Mouse (Mus musculus) gastrocnemius, adult 2 months (tissue): Measurements from ENCODE around the gene Dok5. TPM values are rescaled to one million over a fixed set of nuclear protein-coding genes. Genes with fewer than 3 reads are reported as not detected.

Experiments used
- DNase-seq: peaks from one replicate; pipeline ENCODE4 v3.0.0; 2022
- H3K27ac ChIP-seq: fragments of 200-600 bp; 2 replicates; pipeline ENCODE4 v1.8.1; 2022; ENCODE audit warnings: mild to moderate bottlenecking
- H3K4me3 ChIP-seq: fragments of 200-600 bp; 2 replicates; pipeline ENCODE4 v1.8.1; 2022; ENCODE audit warnings: mild to moderate bottlenecking, moderate library complexity
- CTCF ChIP-seq: fragments of 200-600 bp; IDR thresholded peaks from 2 replicates; pipeline ENCODE4 v1.8.1; 2022; ENCODE audit warnings: antibody characterized with exemption, mild to moderate bottlenecking, moderate library complexity
- intact Hi-C: fragments of 180-260 bp; cut with DNase I; formaldehyde crosslinking; loops from one replicate; pipeline ENCODE4 v1.15.1; 2025
- total RNA-seq, 2 experiments: library from RNA; stranded (reverse); gene quantifications; 2 replicates each; pipeline ENCODE4 v1.2.3; 2021

Dok5 gene
- total RNA-seq, 2 experiments from 2014 or later = 2.9 to 3.8 TPM

GRCm38 (mm10) chr2:170780010-170780750 is 48.6 kb downstream of the Dok5 start:
- no peak for TF ChIP-seq CTCF
- no peak for DNase-seq
- H3K4me3 ChIP-seq = no peak overlapping the region
- intact Hi-C loops = no loop called here
- no peak overlapping the region for H3K27ac ChIP-seq

- intact Hi-C loops = no loop called here
- Histone ChIP-seq H3K27ac (no peak overlapping the region), H3K4me3 (no peak overlapping the region)
- TF ChIP-seq CTCF = no peak
- no peak for DNase-seq
Observed at GRCm38 (mm10) chr2:170788101-170788500, 56.5 kb downstream of the Dok5 start.

- TF ChIP-seq CTCF = no peak
- DNase-seq = no peak
- intact Hi-C loops = no loop called here
- H3K4me3 ChIP-seq = no peak overlapping the region
- H3K27ac ChIP-seq = no peak overlapping the region
Observed at GRCm38 (mm10) chr2:170791332-170792017, 59.9 kb downstream of the Dok5 start.

- TF ChIP-seq CTCF = peak; percentile 23; the same call in 1 of the 2 replicates
- intact Hi-C loops = no loop called here
Observed at GRCm38 (mm10) chr2:170795242-170795641, 63.6 kb downstream of the Dok5 start.

DNA sequence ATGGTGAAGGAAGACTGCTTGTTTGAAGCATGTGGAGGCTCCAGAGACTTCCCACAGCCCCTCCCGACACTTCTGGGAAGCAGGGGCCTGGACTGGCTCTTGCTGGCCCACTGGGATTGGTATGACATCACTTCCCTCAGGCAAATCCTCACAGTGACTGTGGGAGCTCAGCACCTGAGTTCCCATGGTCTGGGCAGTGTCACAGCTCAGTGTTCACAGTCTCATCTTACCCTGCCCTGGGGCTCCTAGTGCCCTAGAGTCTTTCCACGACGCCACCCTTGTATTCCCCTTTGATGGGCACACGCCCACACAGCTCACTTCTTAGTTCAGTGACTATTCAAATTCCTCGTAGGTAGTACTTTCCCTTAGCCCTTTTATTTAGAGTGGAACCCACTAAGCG is 71.4 kb downstream of the Dok5 start:
- DNase-seq = no peak

More at GRCm38 (mm10) chr2:170795242-170795641, 63.6 kb downstream of the Dok5 start:
- H3K27ac ChIP-seq = no peak overlapping the region
- DNase-seq = no peak
- H3K4me3 ChIP-seq = no peak overlapping the region

DNA sequence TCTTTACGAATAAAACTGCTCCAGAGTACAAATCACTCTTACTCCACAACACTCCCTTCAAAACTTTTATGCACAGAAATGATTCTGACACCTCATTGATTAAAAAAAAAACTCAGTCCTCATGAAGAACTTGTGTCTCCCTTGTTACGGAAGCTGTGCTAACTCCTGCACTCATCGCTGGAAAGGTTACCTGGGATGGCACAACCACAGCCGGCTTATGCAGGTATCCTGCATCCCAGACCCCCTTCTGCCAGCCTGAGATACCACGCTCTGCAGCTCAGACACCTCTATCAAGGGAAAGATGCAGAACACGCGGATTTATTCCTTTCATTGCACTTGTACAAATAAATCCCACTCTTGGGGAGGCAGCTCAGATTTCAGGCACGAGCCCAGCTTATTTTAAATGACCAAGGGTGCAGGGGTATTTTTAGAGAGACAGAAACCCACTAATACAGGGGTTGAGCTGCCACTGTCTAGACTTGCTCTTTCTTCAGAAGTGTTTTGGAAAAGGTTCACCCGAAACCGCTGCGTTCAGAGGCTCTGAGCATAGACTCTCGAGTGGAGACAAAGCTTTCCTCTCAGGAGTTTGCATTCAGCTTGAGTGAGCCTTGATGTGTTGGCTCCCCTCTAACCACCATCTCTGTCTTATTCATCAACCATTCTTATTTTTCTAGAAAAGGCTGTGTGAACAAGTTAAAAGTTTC is 76.1 kb downstream of the Dok5 start:
- intact Hi-C loops = no loop called here
- TF ChIP-seq CTCF = no peak
- H3K27ac ChIP-seq = no peak overlapping the region
- H3K4me3 ChIP-seq = no peak overlapping the region
- DNase-seq = no peak

More for the DNA sequence above, 71.4 kb downstream of the Dok5 start:
- TF ChIP-seq CTCF = no peak
- no peak overlapping the region for H3K27ac ChIP-seq
- intact Hi-C loops = no loop called here
- H3K4me3 ChIP-seq = no peak overlapping the region

DNA sequence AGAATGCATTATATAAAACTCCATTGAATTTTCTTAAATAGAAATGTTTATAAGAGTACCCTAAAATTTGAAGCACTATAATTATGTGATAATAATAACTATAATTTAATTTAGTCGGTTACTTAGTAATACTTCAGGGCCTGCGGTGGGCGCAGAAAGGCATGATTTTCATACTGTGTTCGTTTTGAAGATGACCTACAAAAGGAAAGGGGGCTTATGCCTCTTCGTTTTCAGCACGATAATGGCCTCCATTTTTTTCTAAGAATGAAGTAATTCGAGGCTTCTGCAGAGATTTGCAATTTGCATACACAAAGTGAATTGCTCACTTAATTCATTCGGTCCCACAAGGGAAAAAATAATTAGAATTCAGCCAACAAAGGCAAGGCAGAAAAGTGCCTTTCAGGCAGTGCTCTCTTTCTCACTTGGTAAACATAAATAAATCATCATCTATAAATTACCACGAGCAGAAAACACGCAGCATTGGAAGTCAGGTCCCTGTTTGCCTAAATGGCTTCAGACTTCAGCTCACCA is 76.7 kb downstream of the Dok5 start:
- DNase-seq = no peak
- Histone ChIP-seq H3K27ac (no peak overlapping the region), H3K4me3 (no peak overlapping the region)
- intact Hi-C loops = no loop called here
- TF ChIP-seq CTCF = no peak

DNA sequence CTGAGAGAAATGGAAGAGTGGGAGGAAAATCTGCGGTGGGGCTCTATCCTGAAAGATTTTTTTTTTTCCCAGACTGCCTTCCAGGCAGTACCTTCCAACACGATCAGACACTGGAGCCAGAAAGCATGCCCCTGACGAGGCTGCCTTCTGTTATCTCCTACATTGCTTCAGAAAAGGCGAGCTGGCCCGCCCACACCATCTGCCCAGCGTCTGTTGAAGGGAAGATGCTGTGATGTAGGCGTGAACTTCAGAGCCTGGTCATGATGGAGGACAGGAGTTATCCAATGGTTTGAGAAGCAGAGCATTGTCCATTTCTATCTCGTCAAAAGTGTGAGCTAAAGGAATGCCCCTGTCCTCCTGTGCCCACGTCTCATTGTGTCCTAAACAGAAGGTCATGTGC is 79.7 kb downstream of the Dok5 start:
- no peak for DNase-seq
- intact Hi-C loops = no loop called here
- Histone ChIP-seq H3K27ac (no peak overlapping the region), H3K4me3 (no peak overlapping the region)
- TF ChIP-seq CTCF = no peak

DNA sequence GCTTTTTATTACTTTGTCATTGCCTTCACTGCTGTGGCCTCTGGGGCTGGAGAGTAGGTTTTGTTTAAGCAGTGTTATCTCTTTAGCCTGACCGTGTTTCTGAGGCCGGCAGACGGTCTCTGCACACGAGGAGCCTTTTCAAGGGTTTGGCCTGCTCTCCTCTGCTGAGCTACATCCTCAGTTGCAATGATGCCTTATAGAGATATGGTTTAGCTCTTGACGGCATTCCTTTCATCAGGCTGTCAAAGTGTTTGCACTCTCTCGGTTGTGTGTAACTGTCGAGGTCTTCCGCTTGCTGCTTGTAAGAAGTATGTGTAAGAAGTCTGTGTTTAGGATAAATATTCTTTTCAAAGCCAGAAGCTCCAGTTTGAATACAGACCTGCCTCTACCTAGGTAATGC is 84.7 kb downstream of the Dok5 start:
- no peak for TF ChIP-seq CTCF
- intact Hi-C loops = no loop called here
- Histone ChIP-seq H3K27ac (no peak overlapping the region), H3K4me3 (no peak overlapping the region)
- no peak for DNase-seq

DNA sequence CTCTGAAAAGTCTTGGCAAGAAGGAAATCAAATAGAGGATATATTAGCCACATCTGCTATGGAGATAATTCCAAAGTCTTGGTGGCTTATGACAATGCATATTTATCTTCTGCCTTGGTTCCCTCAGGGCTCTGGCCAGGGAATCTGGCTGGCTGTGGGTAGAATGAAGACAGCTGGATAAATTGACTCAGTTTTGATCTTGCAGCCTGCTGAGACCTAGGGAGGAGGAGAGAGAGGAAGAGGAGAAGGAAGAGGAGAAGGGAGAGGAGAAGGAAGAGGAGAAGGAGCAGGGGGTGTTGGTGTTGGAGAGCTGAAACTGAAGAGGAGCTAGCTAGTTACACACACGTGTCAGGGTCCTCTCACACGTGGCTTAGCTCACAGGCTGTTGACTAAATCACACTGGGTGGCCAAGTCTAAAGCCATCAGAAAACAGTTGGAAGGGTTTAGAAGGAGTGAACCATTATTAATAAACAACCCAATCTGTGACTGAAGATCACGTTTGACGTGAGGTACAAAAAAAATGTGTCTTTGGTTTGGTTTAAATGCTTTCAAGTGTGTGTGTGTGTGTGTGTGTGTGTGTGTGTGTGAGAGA is 85.6 kb downstream of the Dok5 start:
- no peak for TF ChIP-seq CTCF
- no peak for DNase-seq
- Histone ChIP-seq H3K27ac (no peak overlapping the region), H3K4me3 (no peak overlapping the region)
- intact Hi-C loops = no loop called here

DNA sequence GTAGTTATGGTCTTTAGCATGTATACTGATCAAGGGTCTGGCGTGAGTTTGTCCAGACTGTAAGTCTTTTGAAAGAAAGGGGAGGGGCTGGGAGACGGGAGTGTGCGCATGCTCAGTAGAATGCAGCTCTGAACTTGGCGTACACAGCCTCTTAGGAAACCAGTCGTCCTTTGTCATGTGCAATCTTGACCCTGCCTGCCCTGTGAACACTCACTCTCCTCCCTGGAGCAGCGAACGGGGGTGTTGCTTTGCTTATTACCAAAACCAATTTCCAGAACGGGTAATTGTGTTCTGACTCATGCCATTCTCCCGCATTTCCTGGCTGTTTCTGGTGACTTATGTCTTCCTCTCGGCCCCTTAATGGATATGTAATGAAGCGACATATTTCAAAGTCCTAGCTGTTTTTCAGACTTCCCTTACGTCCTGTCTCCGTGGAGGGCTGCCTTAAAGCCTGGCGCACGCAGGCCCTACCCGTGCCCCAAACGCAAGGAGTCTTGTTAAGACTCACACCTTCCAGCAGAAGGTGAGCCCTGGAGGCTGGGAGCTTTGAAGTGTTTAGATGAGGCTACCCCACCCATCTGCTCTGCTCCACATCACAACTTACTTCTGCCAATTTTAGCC is 95.3 kb downstream of the Dok5 start:
- intact Hi-C loops = no loop called here
- Histone ChIP-seq H3K27ac (peak overlapping the region; percentile 12; the same call in 1 of the 2 replicates), H3K4me3 (peak overlapping the region; percentile 54)
- TF ChIP-seq CTCF = no peak
- peak; percentile 50 for DNase-seq

- no peak overlapping the region for H3K4me3 ChIP-seq
- TF ChIP-seq CTCF = no peak
- intact Hi-C loops = no loop called here
- no peak for DNase-seq
- no peak overlapping the region for H3K27ac ChIP-seq
Observed at GRCm38 (mm10) chr2:170828757-170829156, 97.2 kb downstream of the Dok5 start.
